Comparison of ENCODE assay signal across 11 mouse cellular contexts in genomic region chr4:155213052-155213751, GRCm38 (mm10). TPM values are rescaled to one million over a fixed set of nuclear protein-coding genes. Genes with fewer than 3 reads are reported as not detected.
DNase-seq lines count a peak whose midpoint lies in the region; ATAC-seq and TF ChIP-seq lines count a peak whose summit lies in the region.
"Had no signal": no experiment of that assay in that cellular context is flagged by ENCODE, and none has a peak within 500 bp of the region (broad histone marks: within the 10 kb centered on the region; RNA-seq: fewer than 3 reads in every experiment).

No protein-coding gene starts in this region.

- no peak for DNase-seq in liver, embryonic 14.5 days (ENCODE audit: low read depth in 3 of 3, low spot score in 3 of 3)
- no peak for DNase-seq in liver, embryonic 11.5 days (ENCODE audit: low spot score)
- peak; percentile 69 for DNase-seq in cerebellum, adult 11 months
- DNase-seq in ovary, adult 18-20 months (ENCODE audit: low spot score) = no peak
- no peak for DNase-seq in right cerebral cortex, postnatal 36 days (ENCODE audit: low spot score in 2 of 2)
- DNase-seq in testis, postnatal 10 days (ENCODE audit: low spot score) = no peak
- DNase-seq: embryo, embryonic 11 days; layer of hippocampus, postnatal 36 days; lung, postnatal 10 days had no signal

- H3K9ac ChIP-seq in liver, embryonic 14.5 days (replicated peaks) = no peak overlapping the region
- H3K9ac ChIP-seq in liver, embryonic 11.5 days (ENCODE audit: low read depth, low read length) = no peak overlapping the region
- peak overlapping the region; percentile 28 for H3K9ac ChIP-seq in forebrain, embryonic 13.5 days
- H3K9ac ChIP-seq in intestine, postnatal 0 days (ENCODE audit: low read depth, low read length) = no peak overlapping the region

- no peaks in the 10 kb centered on the region for H3K9me3 ChIP-seq in liver, embryonic 14.5 days (ENCODE audit: control insufficient read depth, low read length)
- H3K9me3 ChIP-seq in liver, embryonic 11.5 days (ENCODE audit: control insufficient read depth, low read length) = no peaks in the 10 kb centered on the region
- no peaks in the 10 kb centered on the region for H3K9me3 ChIP-seq in forebrain, embryonic 13.5 days (replicated peaks)
- H3K9me3 ChIP-seq in intestine, postnatal 0 days (ENCODE audit: control insufficient read depth) = no peaks in the 10 kb centered on the region

- H3K27ac ChIP-seq in liver, embryonic 14.5 days = no peak overlapping the region
- H3K27ac ChIP-seq in liver, embryonic 11.5 days (ENCODE audit: low read depth, low read length) = no peak overlapping the region
- H3K27ac ChIP-seq in forebrain, embryonic 13.5 days = peak overlapping the region; percentile 55
- no peak overlapping the region for H3K27ac ChIP-seq in intestine, postnatal 0 days (ENCODE audit: low read depth, low read length)

- peak; percentile 14; the same call in 1 of the 2 replicates for TF ChIP-seq CTCF in liver, embryonic 14.5 days (IDR thresholded peaks at IDR 0.05; ENCODE audit: low read depth)
- peak; percentile 39 for TF ChIP-seq CTCF in intestine, postnatal 0 days (IDR thresholded peaks at IDR 0.05; ENCODE audit: low read depth)

- TF ChIP-seq EP300 in liver, embryonic 14.5 days (IDR thresholded peaks at IDR 0.05; ENCODE audit: low read depth) = no peak

- H3K27me3 ChIP-seq in liver, embryonic 14.5 days (ENCODE audit: control insufficient read depth, insufficient read depth, low read length) = no peaks in the 10 kb centered on the region
- H3K27me3 ChIP-seq in liver, embryonic 11.5 days (replicated peaks; ENCODE audit: control insufficient read depth, insufficient read depth, low read length) = no peaks in the 10 kb centered on the region
- H3K27me3 ChIP-seq in forebrain, embryonic 13.5 days = no peaks in the 10 kb centered on the region
- H3K27me3 ChIP-seq in intestine, postnatal 0 days (replicated peaks; ENCODE audit: control insufficient read depth, insufficient read depth, low read length) = no peaks in the 10 kb centered on the region

- no peak overlapping the region for H3K4me2 ChIP-seq in liver, embryonic 14.5 days (ENCODE audit: low read depth)
- no peak overlapping the region for H3K4me2 ChIP-seq in liver, embryonic 11.5 days
- peak overlapping the region; percentile 38 for H3K4me2 ChIP-seq in forebrain, embryonic 13.5 days
- 0 out of 2 replicates have a peak overlapping the region, but pooled peaks have one; percentile 17 for H3K4me2 ChIP-seq in intestine, postnatal 0 days (replicated peaks; ENCODE audit: low read depth)

- H3K4me3 ChIP-seq in liver, embryonic 14.5 days (ENCODE audit: insufficient read depth in 1 of 2, low read depth in 2 of 2, low read length in 2 of 2) = no peak overlapping the region
- H3K4me3 ChIP-seq in liver, embryonic 11.5 days (ENCODE audit: low read depth, low read length) = no peak overlapping the region
- H3K4me3 ChIP-seq in forebrain, embryonic 13.5 days = 0 out of 2 replicates have a peak overlapping the region, but pooled peaks have one; percentile 4
- H3K4me3 ChIP-seq in intestine, postnatal 0 days (ENCODE audit: low read depth, low read length) = no peak overlapping the region

- ATAC-seq in liver, embryonic 14.5 days (ENCODE audit: insufficient read depth) = no peak
- ATAC-seq in liver, embryonic 11.5 days (replicated peaks; ENCODE audit: low FRiP score) = no peak
- ATAC-seq in forebrain, embryonic 13.5 days = peak; percentile 85
- no peak for ATAC-seq in intestine, postnatal 0 days

- 60% methylated on average over 9 of the region's 9 CpGs for WGBS in liver, embryonic 14.5 days (ENCODE audit: insufficient replicate concordance)
- 69% methylated on average over 9 of the region's 9 CpGs for WGBS in liver, embryonic 11.5 days
- WGBS in forebrain, embryonic 13.5 days = 23% methylated on average over 9 of the region's 9 CpGs
- 58% methylated on average over 9 of the region's 9 CpGs for WGBS in intestine, postnatal 0 days

- no peaks in the 10 kb centered on the region for H3K36me3 ChIP-seq in liver, embryonic 14.5 days (replicated peaks; ENCODE audit: control insufficient read depth, insufficient read depth, low read depth)
- H3K36me3 ChIP-seq in liver, embryonic 11.5 days (ENCODE audit: control insufficient read depth, insufficient read depth, low read length) = peaks cover 3% of the 10 kb centered on the region; the same call in 1 of the 2 replicates
- H3K36me3 ChIP-seq in forebrain, embryonic 13.5 days (ENCODE audit: poor library complexity, severe bottlenecking) = peaks cover 11% of the 10 kb centered on the region
- H3K36me3 ChIP-seq in intestine, postnatal 0 days (ENCODE audit: control insufficient read depth, insufficient read depth) = peaks cover 6% of the 10 kb centered on the region; the same call in 1 of the 2 replicates

- peaks cover 0 to 42% of the 10 kb centered on the region in 2 experiments; a peak in 3 of 4 replicates for H3K4me1 ChIP-seq in liver, embryonic 14.5 days (replicated peaks; ENCODE audit: control insufficient read depth in 2 of 2, insufficient read depth in 2 of 2, low read length in 1 of 2)
- peaks cover 48% of the 10 kb centered on the region for H3K4me1 ChIP-seq in liver, embryonic 11.5 days (replicated peaks; ENCODE audit: control insufficient read depth, insufficient read depth, low read length)
- peaks cover 78% of the 10 kb centered on the region for H3K4me1 ChIP-seq in forebrain, embryonic 13.5 days
- H3K4me1 ChIP-seq in intestine, postnatal 0 days (replicated peaks; ENCODE audit: control insufficient read depth, insufficient read depth, low read length) = peaks cover 33% of the 10 kb centered on the region

RNA-seq across cellular contexts. Expression of gene Ski, which starts 9.2 kb away (rescaled TPM):
- polyA plus RNA-seq in liver, embryonic 14.5 days (2012; rRNA removed) = 4.3 and 4.5 TPM in 2 replicates
- 2.4 and 2.8 TPM in 2 replicates for polyA plus RNA-seq in liver, embryonic 14.5 days (2014; fragmentation: Nextera tagmentation; extraction: Ambion mirVana)
- 8.2 and 9.8 TPM in 2 replicates for polyA plus RNA-seq in liver, embryonic 11.5 days (2014; fragmentation: Nextera tagmentation; extraction: Ambion mirVana)
- 11.3 and 12.0 TPM in 2 replicates for polyA plus RNA-seq in forebrain, embryonic 13.5 days (2015; fragmentation: Nextera tagmentation; extraction: Ambion mirVana)
- polyA plus RNA-seq in intestine, postnatal 0 days (2015; fragmentation: Nextera tagmentation; extraction: Ambion mirVana) = 13.3 and 14.0 TPM in 2 replicates

RNA-seq across cellular contexts. Expression of gene Faap20, which starts 36.4 kb away (rescaled TPM):
- polyA plus RNA-seq in liver, embryonic 14.5 days (2012; rRNA removed) = 12.2 and 12.8 TPM in 2 replicates
- polyA plus RNA-seq in liver, embryonic 14.5 days (2014; fragmentation: Nextera tagmentation; extraction: Ambion mirVana) = 14.8 and 20.5 TPM in 2 replicates
- polyA plus RNA-seq in liver, embryonic 11.5 days (2014; fragmentation: Nextera tagmentation; extraction: Ambion mirVana) = 50.1 and 55.0 TPM in 2 replicates
- polyA plus RNA-seq in forebrain, embryonic 13.5 days (2015; fragmentation: Nextera tagmentation; extraction: Ambion mirVana) = 90.3 and 93.2 TPM in 2 replicates
- 54.6 and 57.8 TPM in 2 replicates for polyA plus RNA-seq in intestine, postnatal 0 days (2015; fragmentation: Nextera tagmentation; extraction: Ambion mirVana)

Comparison
In these comparisons a context has a peak if more than half of its experiments do, and no peak if none do; other contexts are left out.
1. H3K4me2 ChIP-seq: peak in forebrain, embryonic 13.5 days (single experiment) and intestine, postnatal 0 days (single experiment); none in liver, embryonic 14.5 days (single experiment) and liver, embryonic 11.5 days (single experiment).